Mouse (Mus musculus) CH12.LX (cell line): Measurements from ENCODE around the gene BC067074. TPM values are rescaled to one million over a fixed set of nuclear protein-coding genes. Genes with fewer than 3 reads are reported as not detected.

Experiments used
- DNase-seq: peaks from one replicate; pipeline ENCODE4 v3.0.0-alpha.2; 2013; ENCODE audit errors: extremely low read depth
- H3K27ac ChIP-seq: 2 replicates; pipeline ENCODE4 v1.5.1; 2012; ENCODE audit warnings: low read depth, mild to moderate bottlenecking, control low read depth, moderate library complexity; ENCODE audit not compliant: insufficient read depth
- H3K27me3 ChIP-seq: replicated peaks from 2 replicates; pipeline ENCODE3; 2012; ENCODE audit warnings: inconsistent platforms
- H3K36me3 ChIP-seq, 2 experiments: replicated peaks in 1 of 2; 2 replicates each; pipeline versions ENCODE3 to v1.6.1; 2012; ENCODE audit warnings: inconsistent platforms in 1 of 2, low read length in 1 of 2, mild to moderate bottlenecking in 1 of 2, mixed read lengths in 1 of 2, moderate library complexity in 1 of 2; ENCODE audit not compliant: control insufficient read depth in 1 of 2, insufficient read depth in 1 of 2
- H3K4me1 ChIP-seq, 2 experiments: 2 replicates each; pipeline ENCODE4 v1.6.1; 2012; ENCODE audit warnings: inconsistent platforms in 1 of 2, moderate library complexity in 1 of 2; ENCODE audit not compliant: insufficient read depth in 2 of 2, control insufficient read depth in 1 of 2
- H3K4me2 ChIP-seq: 2 replicates; pipeline ENCODE4 v1.6.1; 2012; ENCODE audit warnings: low read depth, mild to moderate bottlenecking, control low read depth; ENCODE audit not compliant: poor library complexity, insufficient read depth, severe bottlenecking
- H3K4me3 ChIP-seq, 3 experiments: fragments of 150-350 bp in 1 of 3; sonication (generic) in 1 of 3; replicated peaks in 1 of 3; 2 replicates each; pipeline versions ENCODE3 to v1.5.1; 2011 to 2012; ENCODE audit warnings: low read depth in 2 of 3, low read length in 2 of 3, mild to moderate bottlenecking in 2 of 3, moderate library complexity in 2 of 3, control low read depth in 1 of 3, improper control_type of control experiment in 1 of 3, inconsistent platforms in 1 of 3, mixed read lengths in 1 of 3; ENCODE audit not compliant: poor library complexity in 1 of 3
- H3K79me2 ChIP-seq: replicated peaks from 2 replicates; pipeline ENCODE4 v1.6.1; 2012; ENCODE audit warnings: mild to moderate bottlenecking, moderate library complexity; ENCODE audit not compliant: control insufficient read depth, poor library complexity, insufficient read depth, severe bottlenecking; ENCODE audit errors: extremely low read depth
- H3K9ac ChIP-seq: 2 replicates; pipeline ENCODE4 v1.6.1; 2012; ENCODE audit warnings: low read depth, mild to moderate bottlenecking, control low read depth, moderate library complexity; ENCODE audit not compliant: insufficient read depth
- H3K9me3 ChIP-seq: replicated peaks from 2 replicates; pipeline ENCODE3; 2012; ENCODE audit warnings: low read length, inconsistent platforms, mixed read lengths
- BHLHE40 ChIP-seq: IDR thresholded peaks from 2 replicates; pipeline ENCODE4 v1.6.1; 2011; ENCODE audit warnings: mild to moderate bottlenecking, low read depth, low read length, improper control_type of control experiment
- CHD1 ChIP-seq: IDR thresholded peaks from 2 replicates; pipeline ENCODE4 v1.6.1; 2012; ENCODE audit warnings: low read depth, low read length, improper control_type of control experiment, inconsistent platforms
- CHD2 ChIP-seq: IDR thresholded peaks from 2 replicates; pipeline ENCODE4 v1.6.1; 2011; ENCODE audit warnings: low read length, improper control_type of control experiment
- E2F4 ChIP-seq: IDR thresholded peaks from 2 replicates; pipeline ENCODE4 v1.6.1; 2011; ENCODE audit warnings: low read depth, low read length, improper control_type of control experiment; ENCODE audit not compliant: insufficient replicate concordance
- ELF1 ChIP-seq: IDR thresholded peaks from 2 replicates; pipeline ENCODE4 v1.6.1; 2014; ENCODE audit warnings: low read depth, mild to moderate bottlenecking, inconsistent platforms, low read length, improper control_type of control experiment
- EP300 ChIP-seq: IDR thresholded peaks from 2 replicates; pipeline ENCODE4 v1.6.1; 2011; ENCODE audit warnings: low read length, improper control_type of control experiment
- ETS1 ChIP-seq: conservative IDR thresholded peaks from 2 replicates; pipeline ENCODE4 v1.6.1; 2012; ENCODE audit warnings: low read depth, mild to moderate bottlenecking, inconsistent platforms, low read length, improper control_type of control experiment, moderate library complexity
- GABPA ChIP-seq: IDR thresholded peaks from 2 replicates; pipeline ENCODE4 v1.6.1; 2012; ENCODE audit warnings: low read depth, low read length, improper control_type of control experiment, inconsistent platforms; ENCODE audit not compliant: insufficient replicate concordance
- KAT2A ChIP-seq: IDR thresholded peaks from 2 replicates; pipeline ENCODE4 v1.6.1; 2012; ENCODE audit warnings: low read length, improper control_type of control experiment, inconsistent platforms; ENCODE audit not compliant: insufficient replicate concordance
- MAFK ChIP-seq: IDR thresholded peaks from 2 replicates; pipeline ENCODE4 v1.6.1; 2011; ENCODE audit warnings: low read length, improper control_type of control experiment; ENCODE audit not compliant: insufficient replicate concordance
- MAX ChIP-seq: IDR thresholded peaks from 2 replicates; pipeline ENCODE4 v1.6.1; 2011; ENCODE audit warnings: low read length, improper control_type of control experiment
- NRF1 ChIP-seq: IDR thresholded peaks from 2 replicates; pipeline ENCODE4 v1.6.1; 2014; ENCODE audit warnings: low read depth, mild to moderate bottlenecking, inconsistent platforms, low read length, improper control_type of control experiment, moderate library complexity
- RAD21 ChIP-seq: IDR thresholded peaks from 2 replicates; pipeline ENCODE4 v1.6.1; 2011; ENCODE audit warnings: low read depth, mild to moderate bottlenecking, low read length, improper control_type of control experiment, moderate library complexity
- SIN3A ChIP-seq: IDR thresholded peaks from 2 replicates; pipeline ENCODE4 v1.6.1; 2012; ENCODE audit warnings: low read length, improper control_type of control experiment, inconsistent platforms
- TBP ChIP-seq: conservative IDR thresholded peaks from 2 replicates; pipeline ENCODE4 v1.6.1; 2011; ENCODE audit warnings: low read depth, low read length, improper control_type of control experiment
- UBTF ChIP-seq: IDR thresholded peaks from 2 replicates; pipeline ENCODE4 v1.6.1; 2012; ENCODE audit warnings: low read depth, mild to moderate bottlenecking, inconsistent platforms, low read length, improper control_type of control experiment, moderate library complexity
- USF1 ChIP-seq: IDR thresholded peaks from 2 replicates; pipeline ENCODE4 v1.6.1; 2014; ENCODE audit warnings: low read depth, mild to moderate bottlenecking, inconsistent platforms, low read length, improper control_type of control experiment
- ZC3H11A ChIP-seq: IDR thresholded peaks from 2 replicates; pipeline ENCODE4 v1.6.1; 2012; ENCODE audit warnings: low read depth, mild to moderate bottlenecking, inconsistent platforms, low read length, improper control_type of control experiment
- ZKSCAN1 ChIP-seq: IDR thresholded peaks from 2 replicates; pipeline ENCODE4 v1.6.1; 2012; ENCODE audit warnings: low read depth, inconsistent platforms, low read length, improper control_type of control experiment, borderline replicate concordance
- ZMIZ1 ChIP-seq: IDR thresholded peaks from 2 replicates; pipeline ENCODE4 v1.6.1; 2012; ENCODE audit warnings: low read depth, mild to moderate bottlenecking, inconsistent platforms, low read length, improper control_type of control experiment
- dilution Hi-C: fragments of 300-500 bp; cut with MboI; formaldehyde crosslinking; loops from 2 replicates; pipeline ENCODE4 v1.14.3; 2020; ENCODE audit warnings: low sequenced_read_pairs; ENCODE audit not compliant: extremely low pct_unique_long_range_greater_than_20kb, extremely low pct_ligation_motif_present
- in situ Hi-C: fragments of 300-500 bp; cut with MboI; formaldehyde crosslinking; loops from 3 replicates; pipeline ENCODE4 v1.14.3; 2019; ENCODE audit warnings: low sequenced_read_pairs, low pct_ligation_motif_present, low pct_unique_long_range_greater_than_20kb, mixed read lengths
- polyA plus RNA-seq: library from polyadenylated mRNA; unstranded; fragments of >175 nt; gene quantifications from 2 replicates; pipeline ENCODE4 v1.2.1, GENCODE M21; 2012; ENCODE audit warnings: low read depth; ENCODE audit not compliant: insufficient read length
- total RNA-seq, 2 experiments: library from RNA; depleted of rRNA; stranded (reverse); fragments of 300-350 nt in 1 of 2; fragments of >200 nt in 1 of 2; gene quantifications; 2 replicates each; pipeline ENCODE4 v1.2.3; 2012 to 2014

The BC067074 gene
- total and polyA plus RNA-seq, 3 experiments, result 0.93 TPM; not detected in 2

GRCm38 (mm10) chr13:113267204-113267603 is 25.8 kb upstream of the BC067074 start:
- H3K36me3 ChIP-seq, result no peaks in the 10 kb centered on the region
- no peak overlapping the region for H3K4me3 ChIP-seq
- H3K79me2 ChIP-seq, result no peaks in the 10 kb centered on the region
- H3K4me2 ChIP-seq, result no peak overlapping the region
- no peaks in the 10 kb centered on the region for H3K9me3 ChIP-seq
- dilution Hi-C loops, result no loop called here
- H3K27ac ChIP-seq, result no peak overlapping the region
- TF ChIP-seq KAT2A (no peak), E2F4 (no peak), MAFK (no peak), USF1 (no peak), ZKSCAN1 (no peak), GABPA (no peak), BHLHE40 (no peak), NRF1 (no peak), ZC3H11A (no peak), CHD2 (no peak), UBTF (no peak), TBP (no peak), ELF1 (no peak), MAX (no peak), EP300 (no peak), ZMIZ1 (no peak), ETS1 (no peak), CHD1 (no peak), RAD21 (no peak), SIN3A (no peak)
- in situ Hi-C loops, result loop anchor here (10.0 kb wide), 1 partner anchor 222 kb away; the partner anchor contains the start of gene Gpx8
- no peak for DNase-seq
- H3K27me3 ChIP-seq, result no peaks in the 10 kb centered on the region
- peaks cover 0 to 10% of the 10 kb centered on the region in 2 experiments; a peak in 2 of 4 replicates for H3K4me1 ChIP-seq
- no peak overlapping the region for H3K9ac ChIP-seq
